Mouse (Mus musculus) right cerebral cortex, postnatal 10 days (tissue): ENCODE measurements around the gene Mrpl54.

Source experiments
- DNase-seq, 2 experiments: peaks; one replicate each; pipeline ENCODE4 v3.0.0; 2021; ENCODE audit warnings: low spot score in 2 of 2

The Mrpl54 gene

DNA sequence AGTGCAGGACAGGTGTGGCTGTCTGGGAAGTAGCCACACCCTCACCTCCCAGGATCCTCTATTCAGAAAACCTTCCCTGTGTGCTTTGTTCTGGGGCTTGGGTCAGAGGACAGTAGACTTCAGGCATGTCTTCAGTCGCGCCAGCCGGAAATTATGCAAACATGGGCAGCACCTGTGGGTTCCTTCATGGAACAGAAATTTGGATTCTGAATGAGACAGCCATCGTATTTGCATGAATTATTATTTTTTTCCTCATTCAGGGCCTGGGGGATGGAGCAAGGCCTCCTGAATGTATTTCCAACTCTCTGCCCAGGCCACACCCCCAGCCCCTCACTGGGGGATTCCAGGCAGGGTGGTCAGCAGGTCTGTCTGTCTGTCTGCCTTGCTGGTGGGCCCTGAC lies 5.7 kb downstream of the Mrpl54 start:
- DNase-seq, result no peak

DNA sequence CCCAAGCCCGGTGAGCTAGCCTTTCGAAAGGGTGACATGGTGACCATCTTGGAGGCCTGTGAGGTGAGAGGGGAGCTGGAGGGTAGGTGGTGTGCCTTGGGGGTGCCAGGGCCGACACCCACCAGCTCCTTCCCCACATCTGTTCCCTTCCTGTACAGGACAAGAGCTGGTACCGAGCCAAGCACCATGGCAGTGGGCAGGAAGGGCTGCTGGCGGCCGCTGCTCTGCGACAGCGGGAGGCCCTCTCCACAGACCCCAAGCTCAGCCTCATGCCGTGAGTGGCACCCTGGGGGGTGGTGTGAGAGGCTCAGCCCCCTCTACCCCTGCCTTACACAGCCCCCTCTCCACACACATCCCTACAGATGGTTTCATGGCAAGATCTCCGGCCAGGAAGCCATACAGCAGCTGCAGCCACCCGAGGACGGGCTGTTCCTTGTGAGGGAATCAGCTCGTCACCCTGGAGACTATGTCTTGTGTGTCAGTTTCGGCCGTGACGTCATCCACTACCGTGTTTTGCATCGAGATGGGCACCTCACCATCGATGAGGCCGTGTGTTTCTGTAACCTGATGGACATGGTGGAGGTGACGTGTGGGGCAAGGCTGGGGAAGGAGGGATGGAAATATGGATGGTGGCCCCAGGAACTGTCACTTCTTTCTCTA lies 7.4 kb downstream of the Mrpl54 start:
- peak in 1 of 2 experiments; percentile 70 for DNase-seq

DNA sequence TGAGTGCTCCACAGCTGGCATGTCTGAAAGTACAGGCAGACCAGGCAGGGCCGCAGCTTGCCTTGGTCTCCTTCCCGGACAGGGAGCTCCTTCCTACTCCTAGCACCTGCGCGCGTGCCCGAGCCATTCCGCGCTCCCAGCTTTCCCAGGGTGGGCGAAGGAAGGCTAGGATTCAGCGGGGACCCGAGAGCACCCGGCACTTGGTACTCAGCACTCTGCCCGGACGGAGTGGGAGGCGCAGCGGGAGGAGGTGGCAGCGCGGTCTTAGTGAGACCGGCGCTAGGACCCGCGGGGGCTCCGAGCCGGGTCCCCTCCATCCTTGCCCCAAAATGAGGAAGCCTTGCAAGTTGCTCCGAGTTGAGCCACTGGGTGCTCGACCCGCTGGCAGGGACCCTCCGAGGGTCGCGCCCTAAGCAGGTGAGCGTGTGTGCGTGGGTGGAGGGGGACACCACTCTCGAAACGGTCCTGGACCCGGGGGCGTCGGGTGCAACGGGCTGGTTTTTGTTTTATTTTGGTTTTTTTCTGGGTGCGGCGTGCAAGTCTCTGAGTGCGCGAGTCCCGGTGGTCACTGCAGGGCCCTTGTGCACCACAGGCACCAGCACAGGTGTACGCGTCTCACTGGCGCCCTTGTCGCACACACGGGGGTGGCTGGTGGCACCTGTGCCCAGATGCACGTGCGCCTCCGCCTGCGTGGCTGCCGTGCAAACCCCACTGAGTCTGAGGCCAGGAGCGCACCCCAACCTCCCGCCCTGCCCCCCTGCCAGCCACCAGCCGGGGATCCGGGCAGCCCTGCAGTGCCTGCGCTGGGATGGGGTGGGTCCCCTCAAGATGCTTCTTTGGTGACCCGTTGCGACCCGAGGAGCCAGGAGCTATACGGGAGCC lies 9.3 kb downstream of the Mrpl54 start:
- DNase-seq, result peak; percentile 75

DNA sequence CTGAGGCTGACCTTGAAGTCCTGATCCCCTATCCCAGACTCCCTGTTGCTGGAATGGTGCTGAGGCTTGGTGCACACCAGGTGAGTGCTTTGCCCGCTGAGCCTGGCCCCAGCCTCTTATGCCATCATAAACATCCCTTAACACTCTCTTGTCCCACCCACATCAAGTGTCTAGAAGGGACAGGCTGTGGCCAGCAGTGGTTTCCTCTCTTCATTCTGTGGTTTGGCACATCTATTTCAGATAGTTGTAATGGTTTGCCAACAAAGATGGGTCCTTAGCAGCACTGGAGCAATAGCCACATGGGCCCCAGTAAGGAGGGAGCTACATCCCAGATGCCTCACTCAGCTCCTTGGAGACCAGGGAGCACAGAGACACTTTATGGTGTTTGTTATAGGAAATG lies 11.8 kb downstream of the Mrpl54 start:
- no peak for DNase-seq

DNA sequence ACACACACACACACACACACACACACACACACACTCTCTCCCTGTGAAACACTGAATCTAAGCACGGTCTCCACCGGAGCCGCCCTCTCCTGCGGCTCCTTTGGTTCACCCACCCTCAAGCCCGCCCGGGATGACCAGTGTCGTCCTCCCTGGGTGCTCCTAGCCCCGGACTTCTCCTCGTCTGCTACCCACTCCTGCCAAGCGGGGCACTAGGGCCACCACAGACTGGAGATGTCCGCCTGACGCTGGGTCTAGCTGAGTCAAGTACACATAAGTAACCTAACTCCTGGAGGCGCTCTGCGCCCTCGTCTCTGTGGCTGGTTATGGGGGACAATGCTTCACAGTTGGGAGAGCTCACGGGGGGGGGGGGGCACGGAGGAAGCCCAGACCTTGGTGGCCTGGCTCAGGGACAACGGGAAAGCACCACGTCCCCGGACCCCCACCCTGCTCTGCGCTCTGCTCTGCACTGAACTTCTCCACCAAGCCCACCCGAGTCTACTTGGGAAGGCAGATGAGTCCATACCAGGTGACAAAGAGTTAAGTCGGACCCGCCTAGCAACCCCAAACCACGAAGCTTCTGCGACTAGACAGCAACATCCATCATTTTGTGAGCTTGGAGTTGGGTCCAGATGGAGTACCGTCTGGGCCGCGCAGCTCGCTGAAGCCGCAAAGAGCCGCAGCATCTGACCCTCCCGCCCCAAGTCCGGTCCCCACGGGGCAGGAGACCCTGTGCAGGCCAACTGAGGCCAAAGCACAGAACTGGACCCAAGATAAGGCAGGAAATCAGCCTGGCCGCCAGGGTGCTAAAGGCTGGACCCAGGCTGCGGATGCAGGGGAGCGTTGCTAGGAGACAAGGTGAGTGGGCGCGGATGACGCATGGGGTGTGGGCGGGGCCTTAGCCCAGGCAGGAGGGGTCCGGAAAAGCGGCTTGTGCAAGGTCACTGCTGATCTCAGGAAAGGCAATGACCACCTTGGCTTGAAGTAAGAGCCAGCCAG lies 14.0 kb downstream of the Mrpl54 start, which contains the start of gene Matk:
Matk (plus strand) TSS at position 512 of the 996 bp plus-strand sequence.
- peak; percentile 91 to 94 for DNase-seq

DNA sequence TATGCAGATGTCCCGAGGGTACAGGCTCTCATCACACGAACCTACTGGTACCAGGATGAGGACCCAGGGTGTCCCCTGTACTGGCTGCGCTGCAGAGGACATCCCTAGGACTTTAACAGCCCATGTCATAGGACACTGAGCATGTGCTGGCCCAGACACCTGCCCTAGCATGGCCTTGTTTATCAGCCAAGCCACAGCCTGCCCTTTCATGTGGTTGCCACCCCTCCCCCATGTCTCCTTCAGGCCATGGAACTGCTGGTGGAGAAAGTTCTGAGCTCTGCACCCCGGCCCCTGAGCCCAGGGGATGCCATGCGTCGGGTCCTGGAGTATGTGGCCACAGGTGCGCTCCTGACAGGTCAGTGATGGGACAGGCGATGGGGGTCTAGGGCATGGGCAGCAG lies 17.3 kb downstream of the Mrpl54 start:
- DNase-seq, result no peak

DNA sequence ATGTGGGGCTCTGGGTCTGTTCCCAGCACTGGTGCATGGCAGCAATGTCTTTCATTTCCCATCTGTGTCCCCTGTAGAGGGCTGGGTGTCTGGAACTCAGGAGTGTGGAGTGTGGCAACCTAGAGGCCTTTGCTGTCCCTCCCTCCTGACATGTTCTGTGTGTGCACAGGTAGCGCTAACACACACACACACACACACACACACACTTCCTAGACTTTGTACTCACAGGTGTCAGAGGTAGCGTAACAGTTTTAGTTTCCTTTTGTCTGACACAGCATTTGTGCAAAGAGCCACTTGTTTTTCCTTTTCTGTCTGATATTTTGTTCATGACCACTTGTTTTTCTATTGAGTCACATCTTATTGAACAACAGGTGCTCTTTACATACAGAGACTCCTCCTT lies 18.9 kb downstream of the Mrpl54 start:
- DNase-seq, result no peak

DNA sequence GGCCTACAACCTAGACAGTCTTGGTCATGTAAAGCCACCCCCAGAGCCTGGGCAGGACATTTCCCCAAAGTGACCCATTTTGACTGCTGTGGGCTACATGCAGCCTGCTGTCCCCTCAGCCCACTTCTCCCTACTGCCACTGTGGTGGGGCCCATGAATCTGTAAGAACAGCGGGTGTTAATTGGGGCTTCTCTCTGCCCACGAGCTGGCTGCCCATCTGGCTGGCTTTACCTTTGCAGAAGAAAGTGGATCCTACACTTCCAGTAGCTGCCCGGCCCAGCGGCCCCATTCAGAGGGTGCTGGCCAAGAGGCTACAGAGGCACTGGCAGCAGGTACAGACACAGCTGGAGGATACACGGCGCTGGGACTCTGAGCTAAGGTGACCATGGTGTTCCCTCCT lies 21.6 kb downstream of the Mrpl54 start:
- DNase-seq, result no peak

DNA sequence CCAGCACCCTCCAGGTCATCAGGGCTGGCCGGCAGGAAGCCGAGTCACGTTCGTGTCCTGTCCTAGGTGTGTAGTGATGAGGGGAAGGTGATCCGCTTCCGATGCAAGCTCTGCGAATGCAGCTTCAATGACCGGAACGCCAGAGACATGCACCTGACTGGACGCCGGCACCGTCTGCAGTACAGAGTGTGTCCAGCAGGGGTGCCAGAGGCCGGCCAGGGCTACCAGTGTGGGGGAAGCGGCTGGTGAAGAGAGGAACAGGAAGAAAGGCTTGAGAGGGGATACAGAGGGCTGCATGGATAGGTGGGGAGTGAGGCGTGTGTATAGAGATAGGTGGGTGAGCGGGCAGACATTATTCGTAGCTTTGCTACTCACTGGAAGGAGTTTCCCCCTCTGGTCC lies 22.1 kb downstream of the Mrpl54 start:
- DNase-seq, result peak in 1 of 2 experiments; percentile 83

DNA sequence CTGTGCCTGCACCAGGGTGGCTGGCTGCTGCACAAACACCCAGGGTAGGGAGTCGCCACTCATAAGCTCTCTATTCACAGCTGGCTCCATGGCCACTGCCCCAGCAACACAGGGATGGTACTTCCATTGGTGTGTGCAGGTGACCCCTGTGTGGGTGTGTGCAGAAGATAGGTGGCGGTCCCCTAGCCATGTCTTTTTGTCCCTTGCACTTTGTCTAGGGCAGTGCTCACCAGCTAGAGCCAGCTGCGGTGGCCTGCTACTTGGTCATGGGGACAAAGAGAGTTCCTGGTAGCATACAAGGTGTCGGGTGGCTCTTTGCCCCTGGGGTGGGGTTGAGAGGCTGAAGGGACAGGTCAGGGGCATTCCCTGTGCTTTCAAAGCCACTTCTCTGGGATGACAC lies 22.6 kb downstream of the Mrpl54 start:
- DNase-seq, result no peak

DNA sequence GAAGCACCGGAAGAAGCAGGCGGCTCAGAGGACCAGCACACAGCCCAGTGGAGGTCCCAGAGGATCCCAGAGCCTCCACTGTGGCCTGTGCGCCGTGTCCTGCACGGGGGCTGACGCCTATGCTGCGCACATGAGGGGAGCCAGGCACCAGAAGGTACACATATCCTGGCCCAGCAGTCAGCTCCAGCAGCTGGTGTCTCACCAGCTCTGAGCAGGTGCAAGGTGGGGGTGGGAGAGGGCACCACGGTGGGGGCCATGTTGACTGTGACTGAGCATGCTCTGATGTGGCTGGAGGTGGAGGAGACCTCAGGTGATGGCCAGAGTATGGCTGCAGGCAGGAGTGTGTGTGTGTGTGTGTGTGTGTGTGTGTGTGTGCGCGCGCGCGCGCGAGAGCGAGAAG lies 24.7 kb downstream of the Mrpl54 start:
- no peak for DNase-seq

DNA sequence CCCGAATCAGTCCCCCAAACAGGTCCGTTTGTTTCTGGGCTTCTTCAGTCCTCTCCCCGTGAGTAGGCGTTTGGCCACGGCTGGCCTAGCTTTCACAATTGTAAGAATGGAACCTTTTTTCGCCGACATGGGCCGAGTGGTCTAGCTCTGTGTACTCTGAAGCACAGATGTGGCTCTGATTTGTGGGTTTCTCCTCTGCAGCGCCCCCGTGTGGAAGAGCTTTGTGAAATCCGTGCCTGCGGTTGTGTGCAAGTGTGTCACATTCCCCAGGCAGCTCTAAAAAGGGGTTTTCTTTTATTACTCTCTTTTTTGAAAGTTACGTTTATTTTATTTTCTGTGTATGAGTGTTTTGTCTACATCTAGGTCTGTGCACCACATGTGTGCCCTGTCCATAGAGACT lies 25.9 kb downstream of the Mrpl54 start:
- DNase-seq, result peak in 1 of 2 experiments; percentile 80

DNA sequence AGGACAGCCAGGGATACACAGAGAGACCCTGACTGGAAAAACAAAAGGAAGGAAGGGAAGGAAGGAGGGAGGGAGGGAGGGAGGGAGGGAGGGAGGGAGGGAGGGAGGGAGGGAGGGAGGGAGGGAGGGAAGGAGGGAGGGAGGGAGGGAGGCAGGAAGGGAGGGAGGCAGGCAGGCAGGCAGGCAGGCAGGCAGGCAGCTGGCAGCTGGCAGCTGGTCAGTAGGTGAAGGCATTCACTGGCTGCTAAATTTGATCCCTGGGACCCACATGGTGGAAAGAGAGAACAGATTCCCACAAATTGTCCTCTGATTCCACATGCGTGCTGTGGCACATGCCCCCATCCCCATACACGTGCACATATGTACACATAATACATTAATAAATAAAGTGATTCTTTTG lies 28.1 kb downstream of the Mrpl54 start:
- no peak for DNase-seq

DNA sequence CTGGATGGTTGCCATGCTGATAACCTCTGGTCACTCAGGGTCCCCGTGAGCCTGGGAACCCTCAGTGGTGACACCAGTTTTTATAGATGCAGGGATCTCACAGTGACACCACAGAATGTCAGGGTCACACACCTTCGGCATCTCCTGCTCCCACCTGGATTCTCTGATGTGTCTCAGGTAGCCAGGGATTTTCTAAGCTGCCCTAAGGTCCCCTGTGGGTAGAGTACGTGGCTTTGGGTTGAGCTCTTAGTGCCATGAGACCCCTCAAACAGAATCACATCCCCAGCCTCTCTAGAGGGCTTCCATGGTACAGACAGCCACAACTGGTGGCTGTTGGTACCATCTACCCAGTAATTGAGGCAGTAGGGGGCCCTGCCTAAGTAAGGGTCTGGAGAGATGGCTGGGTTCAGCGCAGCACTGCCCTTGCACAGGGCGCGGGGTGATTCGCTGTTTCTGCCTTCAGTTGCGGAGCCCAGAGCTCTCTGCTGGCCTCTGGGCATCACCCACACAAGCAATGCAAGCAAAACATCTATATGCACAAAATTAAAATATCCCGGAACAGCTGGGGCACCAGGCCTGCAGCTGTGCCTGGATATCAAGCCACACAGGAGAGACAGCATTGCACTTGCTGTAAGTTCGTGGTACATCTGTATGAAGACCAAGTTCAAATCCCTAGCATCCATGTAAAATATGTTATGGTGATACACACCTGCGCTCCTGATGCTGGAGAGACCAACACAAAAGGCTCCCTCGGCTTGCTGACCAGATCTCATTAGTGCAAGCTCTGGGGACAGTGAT lies 30.1 kb downstream of the Mrpl54 start:
- DNase-seq, result no peak

DNA sequence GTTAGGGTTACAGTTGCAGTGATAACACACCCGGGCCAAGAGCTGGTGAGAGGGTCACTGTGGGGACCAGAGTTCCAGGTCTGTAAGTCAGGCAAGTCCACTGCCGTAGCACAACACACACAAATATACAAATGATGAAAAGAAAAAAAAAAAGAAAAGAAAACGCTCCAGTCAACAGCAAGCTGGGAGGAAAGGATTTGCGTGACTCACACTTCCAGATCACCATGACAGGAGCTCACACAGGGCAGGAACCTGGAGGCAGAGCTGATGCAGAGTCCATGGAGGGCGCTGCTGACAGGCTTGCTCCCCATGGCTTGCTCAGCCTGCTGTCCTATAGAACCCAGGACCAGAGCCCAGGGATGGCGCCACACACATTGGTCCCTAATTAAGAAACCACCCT lies 32.5 kb downstream of the Mrpl54 start:
- DNase-seq, result no peak

DNA sequence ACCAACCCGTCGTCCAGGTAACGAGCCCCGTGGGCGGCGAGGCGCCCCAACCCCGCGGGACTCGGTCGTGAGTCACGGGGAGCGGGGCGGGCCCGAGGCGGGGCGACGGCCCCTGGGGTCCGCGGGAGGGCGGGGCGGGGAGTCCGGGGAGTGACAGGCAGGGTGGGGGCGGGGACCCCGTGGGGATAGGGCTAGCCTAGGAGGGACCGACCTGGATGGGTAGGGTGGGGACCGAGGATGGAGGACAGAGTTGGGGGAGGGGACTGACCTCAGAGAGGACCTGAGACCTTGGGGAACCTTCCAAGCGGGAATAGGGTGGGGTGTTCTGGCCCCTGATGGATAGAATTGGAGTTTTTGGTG lies 33.5 kb downstream of the Mrpl54 start:
- DNase-seq, result no peak

DNA sequence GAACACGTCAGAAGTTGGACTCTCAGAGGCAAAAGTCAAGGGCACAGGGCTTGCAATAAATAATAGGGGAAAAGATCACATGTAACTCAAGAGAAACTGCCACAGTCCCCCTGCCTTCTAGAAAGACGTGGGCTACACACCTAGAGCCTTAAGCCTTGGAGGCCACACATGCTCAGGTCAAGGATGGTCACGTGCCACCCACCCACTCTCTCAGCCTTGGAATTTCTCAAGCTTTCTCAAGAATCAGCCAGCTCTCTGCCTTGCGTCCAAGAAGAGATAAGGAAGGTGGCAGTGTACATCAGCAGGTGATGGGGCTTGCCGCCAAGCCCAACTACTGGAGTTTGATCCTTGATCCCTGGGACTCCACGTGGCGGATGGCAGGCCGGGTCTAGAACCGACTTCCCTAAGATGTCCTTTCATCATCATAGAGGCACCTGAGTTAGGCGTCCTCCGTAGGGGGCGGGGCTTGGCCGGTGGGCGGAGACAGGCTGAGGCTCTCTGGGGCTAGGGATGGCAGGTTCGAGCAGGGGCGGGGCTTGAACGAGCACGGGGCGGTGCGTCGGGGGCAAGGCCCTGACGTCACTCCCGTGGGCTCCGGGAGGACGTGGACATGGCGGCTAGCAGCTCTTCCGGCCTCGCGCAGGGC lies 34.0 kb downstream of the Mrpl54 start, which contains the start of gene Zfr2:
Zfr2 (plus strand) TSS at position 576 of the 646 bp plus-strand sequence.
- DNase-seq, result peak; percentile 96

DNA sequence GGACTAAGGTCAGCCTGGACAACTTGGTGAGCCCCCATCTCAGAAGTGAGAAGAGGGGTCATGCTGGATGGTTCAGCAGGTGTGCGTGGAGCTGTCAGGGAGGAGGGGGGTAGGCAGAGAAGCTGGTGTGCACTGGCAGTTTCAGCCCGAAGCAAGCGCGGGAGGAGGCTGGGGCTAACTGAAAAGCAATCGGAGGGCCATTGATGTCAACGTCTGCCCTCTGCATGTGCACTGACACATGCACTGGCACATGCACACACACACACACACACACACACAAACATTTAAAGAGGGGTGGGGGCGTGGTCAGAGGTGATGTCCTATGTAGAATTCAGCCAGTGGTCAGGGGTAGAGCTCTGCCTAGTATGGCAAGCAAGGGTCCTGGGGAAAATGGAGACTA lies 35.3 kb downstream of the Mrpl54 start:
- peak in 1 of 2 experiments; percentile 48 for DNase-seq

DNA sequence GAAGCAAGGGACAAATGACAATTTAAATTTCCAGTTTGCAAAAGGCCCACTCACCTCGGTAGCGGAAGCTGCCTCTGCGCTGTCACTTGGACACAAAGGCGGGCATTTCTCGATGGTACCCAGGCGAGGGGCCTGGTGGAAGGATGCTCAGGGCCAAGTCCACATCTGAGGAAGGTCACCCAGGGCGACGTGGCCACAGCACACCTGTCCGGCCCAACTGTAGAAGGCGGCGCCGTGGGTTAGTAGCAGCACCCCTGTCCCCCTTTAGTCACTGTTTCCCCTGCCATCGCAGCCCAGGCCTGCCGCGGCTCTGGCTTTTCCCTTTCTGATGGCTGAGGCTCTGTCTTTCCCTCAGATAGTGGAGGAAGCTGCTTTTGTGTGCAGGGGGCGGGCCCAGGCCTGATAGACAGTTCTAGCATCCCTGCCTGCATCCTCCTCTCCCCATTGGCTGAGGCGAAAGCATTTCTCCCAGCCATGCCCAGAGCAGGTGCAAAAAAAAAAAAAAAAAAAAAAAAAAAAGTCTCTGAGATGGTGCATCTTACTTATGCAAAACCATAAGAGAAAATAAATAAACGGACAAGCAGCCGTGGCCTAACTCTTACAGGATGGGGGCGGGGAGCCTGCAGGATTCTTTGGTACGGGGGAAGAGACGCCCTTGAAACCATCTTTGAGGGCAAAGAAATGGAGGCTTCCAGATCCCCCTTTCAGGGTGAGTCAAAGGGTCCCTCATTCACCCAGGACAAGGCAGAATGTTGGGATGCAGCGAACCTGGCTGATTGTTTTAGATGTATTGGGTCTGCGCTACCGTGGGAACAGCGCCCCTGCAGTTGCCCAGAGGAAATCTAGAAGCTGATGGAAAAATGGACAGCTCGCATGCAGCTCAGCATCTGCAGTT lies 36.0 kb downstream of the Mrpl54 start, which contains the start of gene Atcay:
Atcay (minus strand) TSS at position 396 of the 895 bp plus-strand sequence.
- DNase-seq, result peak; percentile 93 to 96
